Mouse (Mus musculus) gastrocnemius, adult 2 months (tissue): ENCODE data around the gene Mettl15. TPM values are rescaled to one million over a fixed set of nuclear protein-coding genes. Genes with fewer than 3 reads are reported as not detected.
"Not testable (repeated sequence)": the region's sequence is repeated elsewhere in the genome, so short reads cannot be mapped to it uniquely, and the experiment has no call there.

Source experiments
- DNase-seq: peaks from one replicate; pipeline ENCODE4 v3.0.0; 2022
- H3K27ac ChIP-seq: fragments of 200-600 bp; 2 replicates; pipeline ENCODE4 v1.8.1; 2022; ENCODE audit warnings: mild to moderate bottlenecking
- H3K4me3 ChIP-seq: fragments of 200-600 bp; 2 replicates; pipeline ENCODE4 v1.8.1; 2022; ENCODE audit warnings: mild to moderate bottlenecking, moderate library complexity
- CTCF ChIP-seq: fragments of 200-600 bp; IDR thresholded peaks from 2 replicates; pipeline ENCODE4 v1.8.1; 2022; ENCODE audit warnings: antibody characterized with exemption, mild to moderate bottlenecking, moderate library complexity
- intact Hi-C: fragments of 180-260 bp; cut with DNase I; formaldehyde crosslinking; loops from one replicate; pipeline ENCODE4 v1.15.1; 2025
- total RNA-seq, 2 experiments: library from RNA; stranded (reverse); gene quantifications; 2 replicates each; pipeline ENCODE4 v1.2.3; 2021

Mettl15 gene
- total RNA-seq, 2 experiments from 2014 or later: 3.2 to 7.9 TPM

DNA sequence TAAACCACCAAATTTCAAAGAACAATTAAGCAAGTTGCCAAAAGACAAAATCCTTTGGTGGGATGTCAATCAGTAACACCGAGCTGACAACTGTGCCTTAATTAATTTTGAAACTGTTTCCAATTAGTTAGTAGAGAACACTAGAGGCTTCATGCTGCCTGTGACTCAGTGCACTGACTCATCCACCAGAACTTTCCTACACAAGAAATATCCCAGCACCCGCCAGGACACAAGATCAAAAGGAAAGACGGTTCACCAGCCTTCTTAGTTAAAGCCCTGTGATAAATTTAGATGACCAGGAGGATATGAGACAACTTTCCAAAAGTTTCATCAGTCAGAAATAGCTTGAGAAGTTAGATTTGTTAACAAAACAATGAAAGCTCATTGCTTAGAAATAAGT lies 38.6 kb downstream of the Mettl15 start:
- Histone ChIP-seq H3K27ac (peak overlapping the region; percentile 58; the same call in 1 of the 2 replicates), H3K4me3 (no peak overlapping the region)
- intact Hi-C loops: no loop called here
- no peak for TF ChIP-seq CTCF
- no peak for DNase-seq

DNA sequence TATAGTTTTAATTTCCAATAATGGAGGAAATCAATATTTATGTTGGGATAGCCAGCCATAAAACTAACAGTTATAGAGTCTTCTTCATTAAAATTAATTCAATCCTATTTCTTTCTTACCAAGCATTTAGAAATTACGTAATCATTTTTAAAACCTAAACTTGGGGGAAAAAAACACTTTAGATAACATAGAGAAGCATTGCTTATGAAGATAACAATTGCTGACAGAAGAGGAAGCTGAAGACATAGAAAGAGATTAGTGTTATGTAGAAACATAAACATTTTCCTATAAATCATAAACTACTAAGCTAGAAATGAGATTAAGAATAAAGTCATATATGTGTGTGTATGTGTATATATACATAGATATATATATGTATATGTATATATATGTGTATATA lies 44.8 kb downstream of the Mettl15 start:
- no peak for TF ChIP-seq CTCF
- Histone ChIP-seq H3K27ac (no peak overlapping the region), H3K4me3 (no peak overlapping the region)
- DNase-seq: no peak
- intact Hi-C loops: no loop called here

DNA sequence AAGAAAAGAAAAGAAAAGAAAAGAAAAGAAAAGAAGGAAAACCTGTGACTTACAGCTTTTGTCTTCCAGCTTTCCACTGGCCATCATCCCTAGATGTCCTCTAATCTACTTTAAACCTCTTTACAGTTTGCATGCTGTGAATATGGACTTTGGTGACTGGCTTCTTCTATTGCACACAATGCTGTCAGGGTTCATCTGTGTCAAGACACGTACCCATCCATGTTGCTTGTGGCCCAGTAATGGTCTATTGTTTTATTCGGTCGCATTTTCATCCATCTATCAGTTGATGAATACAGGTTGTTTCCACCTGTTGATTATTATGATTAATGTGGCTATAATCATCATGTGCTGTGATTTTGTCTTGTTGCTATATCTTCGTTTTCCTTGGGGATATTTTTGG lies 46.7 kb downstream of the Mettl15 start:
- no peak for DNase-seq
- no peak for TF ChIP-seq CTCF
- Histone ChIP-seq H3K4me3 (no peak overlapping the region), H3K27ac (no peak overlapping the region)
- intact Hi-C loops: no loop called here

DNA sequence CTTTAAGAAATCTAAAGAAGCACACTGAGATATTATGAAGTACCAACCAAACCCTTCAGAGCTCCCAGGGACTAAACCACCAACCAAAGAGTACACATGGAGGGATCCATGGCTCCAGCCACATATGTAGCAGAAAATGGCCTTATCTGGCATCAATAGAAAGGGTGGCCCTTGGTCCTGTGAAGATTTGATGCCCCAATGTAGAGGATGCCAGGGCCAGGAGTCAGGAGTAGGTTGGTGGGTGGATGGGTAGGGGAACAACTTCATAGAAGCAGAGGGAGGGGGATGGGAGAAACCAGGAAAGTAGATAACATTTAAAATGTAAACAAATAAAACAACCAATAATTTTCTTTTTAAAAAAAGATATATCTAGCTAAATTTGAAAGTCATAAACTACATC lies 50.1 kb downstream of the Mettl15 start:
- no peak for DNase-seq
- H3K27ac ChIP-seq: no peak overlapping the region
- H3K4me3 ChIP-seq: no peak overlapping the region
- intact Hi-C loops: no loop called here
- TF ChIP-seq CTCF: no peak

DNA sequence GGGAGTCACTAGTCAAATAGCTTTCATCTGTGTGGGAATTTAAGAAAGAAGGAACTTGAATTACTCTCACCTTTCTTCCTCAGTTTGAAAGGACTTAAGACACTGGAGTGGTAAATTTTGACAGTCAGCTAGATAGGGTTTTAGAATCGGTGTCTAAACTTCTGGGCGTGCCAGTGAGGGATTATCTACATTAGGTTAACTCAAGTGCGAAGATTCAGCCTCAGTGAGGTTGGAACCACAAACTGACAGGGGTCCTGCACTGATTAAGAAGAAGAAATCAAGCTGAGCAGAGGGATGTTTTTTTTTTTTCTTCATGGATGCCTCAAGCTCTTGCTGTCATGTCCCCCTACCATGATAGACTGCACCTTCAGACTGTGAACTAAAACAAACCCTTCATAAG lies 53.4 kb downstream of the Mettl15 start:
- intact Hi-C loops: no loop called here
- TF ChIP-seq CTCF: no peak
- H3K27ac ChIP-seq: no peak overlapping the region

DNA sequence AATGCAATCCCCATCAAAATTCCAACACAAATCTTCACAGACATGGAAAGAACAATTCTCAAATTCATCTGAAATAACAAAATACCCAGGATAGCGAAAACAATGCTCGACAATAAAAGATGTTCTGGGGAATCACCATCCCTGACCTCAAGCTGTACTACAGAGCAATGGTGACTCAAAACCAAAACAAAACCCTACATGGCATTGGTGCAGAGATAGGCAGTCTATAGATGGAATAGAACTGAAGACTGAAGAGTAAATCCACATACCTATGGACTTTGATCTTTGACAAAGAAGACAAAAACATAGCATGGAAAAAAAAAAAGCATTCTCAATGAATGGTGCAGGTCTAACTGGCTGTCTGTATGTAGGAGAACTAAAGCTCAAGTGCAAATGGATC lies 59.1 kb downstream of the Mettl15 start:
- DNase-seq: no peak
- H3K4me3 ChIP-seq: no peak overlapping the region
- intact Hi-C loops: no loop called here
- no peak overlapping the region for H3K27ac ChIP-seq
- no peak for TF ChIP-seq CTCF

More for the DNA sequence above, 53.4 kb downstream of the Mettl15 start:
- no peak overlapping the region for H3K4me3 ChIP-seq
- DNase-seq: no peak

DNA sequence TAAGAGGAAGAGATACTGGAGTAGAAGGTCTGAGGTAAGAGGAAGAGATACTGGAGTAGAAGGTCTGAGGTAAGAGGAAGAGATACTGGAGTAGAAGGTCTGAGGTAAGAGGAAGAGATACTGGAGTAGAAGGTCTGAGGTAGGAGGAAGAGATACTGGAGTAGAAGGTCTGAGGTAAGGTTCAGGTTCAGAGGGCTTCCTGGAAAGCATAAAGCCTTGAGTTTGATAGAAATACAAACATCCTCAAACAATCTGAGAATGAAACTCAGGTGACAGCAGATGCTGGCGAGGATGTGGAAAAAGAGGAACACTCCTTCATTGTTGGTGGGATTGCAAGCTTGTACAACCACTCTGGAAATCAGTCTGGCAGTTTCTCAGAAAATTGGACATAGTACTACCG lies 63.9 kb downstream of the Mettl15 start:
- H3K4me3 ChIP-seq, intact Hi-C loops, H3K27ac ChIP-seq, DNase-seq: not testable (repeated sequence)

DNA sequence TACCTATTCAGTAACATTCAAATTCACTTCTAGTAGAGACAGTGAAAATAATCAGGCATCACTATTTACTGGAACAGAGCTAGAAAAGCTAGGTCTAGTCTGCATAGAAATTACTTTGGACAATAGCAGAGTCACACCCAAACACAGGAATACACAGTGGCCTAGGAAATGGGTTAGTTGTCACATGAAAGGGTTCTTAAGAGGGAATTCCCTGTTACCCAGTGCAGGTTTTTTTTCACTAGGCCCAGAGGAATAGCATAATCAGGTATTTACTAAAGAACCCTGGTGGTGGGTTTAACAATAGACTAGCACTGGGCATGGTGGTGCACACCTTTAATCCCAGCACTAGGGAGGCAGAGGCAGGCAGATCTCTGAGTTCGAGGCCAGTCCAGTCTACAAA lies 69.9 kb downstream of the Mettl15 start:
- intact Hi-C loops, DNase-seq, H3K27ac ChIP-seq, H3K4me3 ChIP-seq: not testable (repeated sequence)

DNA sequence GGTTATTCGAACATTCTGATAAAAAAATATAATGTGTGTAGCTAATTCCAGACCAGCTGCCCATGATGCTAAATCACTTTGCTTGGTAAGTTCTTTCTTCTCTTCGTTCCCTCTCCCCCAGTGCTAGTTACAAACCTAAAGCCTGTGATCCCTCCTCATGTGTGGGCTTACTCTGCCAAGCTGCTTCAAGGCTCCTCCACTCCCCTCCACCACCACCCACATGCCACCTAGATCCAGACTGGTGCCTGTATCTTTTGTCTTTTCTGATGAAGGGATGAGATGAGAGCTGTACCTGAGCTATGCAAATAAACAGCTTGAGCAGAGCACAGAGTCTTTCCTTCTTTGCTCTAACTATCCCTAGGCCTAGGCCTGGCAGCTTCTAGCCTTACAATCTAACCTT lies 72.5 kb downstream of the Mettl15 start:
- intact Hi-C loops: no loop called here
- H3K27ac ChIP-seq: no peak overlapping the region
- TF ChIP-seq CTCF: no peak
- no peak overlapping the region for H3K4me3 ChIP-seq
- no peak for DNase-seq

DNA sequence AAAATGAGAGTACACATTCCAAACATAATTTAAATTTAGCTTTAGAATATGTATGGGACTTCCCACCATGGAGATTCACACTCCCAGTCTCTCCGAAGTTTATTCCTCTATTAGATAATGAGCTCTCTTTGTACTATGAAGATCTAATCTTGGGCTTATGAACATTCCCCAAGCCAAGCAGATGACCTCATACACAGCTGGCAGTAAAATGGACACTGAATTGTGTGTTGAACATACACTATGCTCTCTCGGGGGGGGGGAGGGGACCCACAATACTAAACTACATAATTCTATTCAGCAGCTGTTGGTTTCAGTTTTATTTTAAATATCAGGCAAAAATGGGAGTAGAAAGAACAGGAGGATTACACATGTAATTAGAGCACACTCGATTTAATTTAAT lies 97.6 kb downstream of the Mettl15 start:
- H3K4me3 ChIP-seq: no peak overlapping the region
- no peak for TF ChIP-seq CTCF
- no peak for DNase-seq
- no peak overlapping the region for H3K27ac ChIP-seq
- intact Hi-C loops: no loop called here

DNA sequence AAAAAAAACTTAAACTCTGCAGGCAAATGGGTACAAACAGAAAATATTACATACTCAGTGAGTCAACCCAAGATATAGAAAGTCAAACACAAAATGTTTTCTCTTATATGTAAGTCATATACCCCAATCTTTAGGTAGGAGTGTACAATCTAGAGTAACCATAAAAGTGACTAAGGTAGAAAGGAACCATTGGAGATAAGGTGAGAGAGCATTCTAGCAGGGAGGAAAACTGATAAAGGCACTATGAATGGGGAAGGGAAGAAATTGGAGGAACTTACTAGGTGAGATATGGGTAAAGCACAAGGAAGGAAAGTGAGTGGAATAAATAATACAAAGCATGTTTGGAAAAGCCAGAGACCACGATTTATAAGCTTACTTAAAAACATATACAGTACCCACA lies 122.0 kb downstream of the Mettl15 start:
- no peak overlapping the region for H3K27ac ChIP-seq
- no peak overlapping the region for H3K4me3 ChIP-seq
- no peak for TF ChIP-seq CTCF
- intact Hi-C loops: no loop called here
- no peak for DNase-seq

DNA sequence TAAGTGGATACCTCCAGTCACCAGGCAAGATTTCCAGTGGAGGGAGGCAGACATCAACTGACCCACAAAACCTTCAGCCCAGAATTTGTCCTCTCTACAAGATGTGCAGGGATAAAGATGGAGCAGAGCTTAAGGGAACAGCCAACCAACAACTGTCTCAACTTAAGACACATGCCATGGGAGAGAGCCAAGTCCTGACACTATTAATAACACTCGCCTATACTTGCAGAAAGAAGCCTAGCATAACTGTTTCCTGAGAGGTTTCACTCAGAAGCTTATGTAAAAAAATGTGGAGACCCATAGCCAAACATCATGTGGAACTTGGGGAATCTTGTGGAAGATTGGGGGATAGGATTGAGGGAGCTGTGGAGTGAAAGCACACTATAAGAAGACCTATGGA lies 124.4 kb downstream of the Mettl15 start:
- intact Hi-C loops: no loop called here
- DNase-seq: no peak
- TF ChIP-seq CTCF: no peak
- Histone ChIP-seq H3K4me3 (no peak overlapping the region), H3K27ac (no peak overlapping the region)

DNA sequence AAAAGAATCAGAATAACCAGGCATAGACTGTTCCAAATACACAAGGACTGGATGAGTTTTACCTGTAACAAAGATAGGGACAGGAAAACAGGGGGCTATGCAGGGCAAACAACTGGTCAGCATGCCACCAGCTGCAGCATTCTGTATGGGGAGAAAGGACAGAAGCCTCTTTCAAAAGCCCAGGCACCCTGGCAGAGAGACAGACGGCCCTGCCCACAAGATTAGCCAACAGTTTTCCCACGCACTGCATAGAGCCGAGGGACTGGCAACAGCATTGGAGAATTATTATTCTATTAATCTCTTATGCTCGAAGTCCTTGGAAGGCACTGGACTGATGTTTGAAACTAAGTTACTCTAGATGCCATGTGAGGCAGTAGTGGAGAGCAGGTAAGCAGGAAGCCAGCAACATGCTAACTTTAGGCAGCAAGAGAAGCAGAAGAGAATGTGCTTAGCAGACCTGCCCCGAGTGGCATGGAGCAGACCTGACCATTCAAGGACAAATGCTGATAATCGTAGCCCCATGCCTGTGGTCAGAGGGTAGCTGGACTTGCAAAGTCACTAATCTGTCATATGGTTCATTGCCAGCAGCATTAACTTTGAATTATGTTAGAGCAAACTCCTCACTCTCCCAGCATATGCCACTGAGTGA lies 127.0 kb downstream of the Mettl15 start:
- Histone ChIP-seq H3K4me3 (no peak overlapping the region), H3K27ac (no peak overlapping the region)
- no peak for TF ChIP-seq CTCF
- peak; percentile 20 for DNase-seq
- intact Hi-C loops: no loop called here

DNA sequence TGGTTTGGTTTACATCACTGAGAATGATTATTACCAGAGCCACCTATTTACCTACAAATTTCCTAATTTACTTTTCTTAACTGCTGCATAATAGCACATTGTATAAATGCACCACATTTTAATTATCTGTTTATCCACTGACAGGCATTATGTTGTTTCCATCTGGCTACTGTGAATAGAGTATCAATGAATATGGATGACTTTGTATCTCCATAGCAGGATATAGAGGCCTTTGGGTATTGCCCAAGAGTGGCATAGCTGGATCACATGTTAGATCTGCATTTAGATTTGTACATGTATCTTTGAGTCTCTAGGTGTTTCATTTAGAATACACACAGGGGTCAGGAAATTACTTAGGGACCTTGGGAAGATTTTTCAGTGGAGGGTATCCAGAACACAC lies 133.3 kb downstream of the Mettl15 start:
- H3K4me3 ChIP-seq: no peak overlapping the region
- H3K27ac ChIP-seq: no peak overlapping the region
- no peak for TF ChIP-seq CTCF
- DNase-seq: no peak
- intact Hi-C loops: no loop called here
